Mouse (Mus musculus) bone marrow macrophage, adult 2 months (primary cell): ENCODE results near the gene Ikbke.

ENCODE experiments used
- CTCF ChIP-seq: IDR thresholded peaks from 2 replicates; pipeline ENCODE4 v1.5.1; 2012; ENCODE audit warnings: low read depth, mild to moderate bottlenecking, low read length, moderate library complexity
- POLR2A ChIP-seq: IDR thresholded peaks from 2 replicates; pipeline ENCODE4 v1.6.1; 2012; ENCODE audit warnings: mild to moderate bottlenecking, low read depth, low read length, borderline replicate concordance

DNA sequence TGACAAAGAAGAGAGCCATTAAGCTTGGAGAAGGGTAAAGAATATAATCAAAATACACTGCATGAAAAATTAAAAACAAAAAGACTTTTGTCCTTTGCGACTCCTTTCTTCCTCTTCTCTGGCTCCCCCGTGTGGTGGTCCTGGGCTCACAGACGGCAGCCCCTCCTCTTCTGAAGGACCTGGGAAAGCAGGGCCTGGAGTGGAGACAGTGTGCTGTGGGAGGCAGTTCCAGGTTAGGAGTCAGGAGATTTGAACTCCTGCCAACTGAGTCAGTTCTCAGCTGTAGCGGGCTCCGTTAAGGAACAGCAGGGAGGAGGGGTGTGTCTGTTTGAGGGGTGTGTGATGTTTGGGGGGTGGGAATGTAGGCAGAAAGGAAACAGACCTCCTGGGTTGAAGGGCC, 71.9 kb downstream of the Ikbke start:
- TF ChIP-seq CTCF (peak; percentile 58), POLR2A (no peak)
